Mouse (Mus musculus) bone marrow, adult 2 months (tissue): ENCODE data around the gene Pip4k2c. TPM values are rescaled to one million over a fixed set of nuclear protein-coding genes. Genes with fewer than 3 reads are reported as not detected.

Experiments used
- H3K27ac ChIP-seq: fragments of 200-500 bp; 2 replicates; pipeline ENCODE4 v1.5.1; 2012; ENCODE audit warnings: low read depth, mild to moderate bottlenecking, control low read depth, inconsistent platforms, low read length; ENCODE audit not compliant: control insufficient read depth, poor library complexity, insufficient read depth
- H3K4me1 ChIP-seq: fragments of 200-500 bp; 2 replicates; pipeline ENCODE4 v1.6.1; 2011; ENCODE audit warnings: low read length; ENCODE audit not compliant: control insufficient read depth, insufficient read depth
- H3K4me3 ChIP-seq: fragments of 200-500 bp; replicated peaks from 2 replicates; pipeline ENCODE3; 2011; ENCODE audit warnings: mild to moderate bottlenecking, low read depth, low read length, control low read depth; ENCODE audit not compliant: control insufficient read depth
- CTCF ChIP-seq: fragments of 200-500 bp; IDR thresholded peaks from 2 replicates; pipeline ENCODE4 v1.5.1; 2011; ENCODE audit warnings: low read length, control low read depth; ENCODE audit not compliant: control insufficient read depth, insufficient read depth
- POLR2A ChIP-seq: fragments of 200-500 bp; IDR thresholded peaks from 2 replicates; pipeline ENCODE4 v1.6.1; 2011; ENCODE audit warnings: low read depth, mild to moderate bottlenecking, control low read depth, low read length, borderline replicate concordance; ENCODE audit not compliant: control insufficient read depth
- WGBS: fragments of 180-500 bp; shearing (Covaris S2); methylation state at CpG from one replicate; pipeline ENCODE4 v1.1.7; 2018; 5-methylcytosine and 5-hydroxymethylcytosine counted together
- polyA plus RNA-seq: library from polyadenylated mRNA; stranded (reverse); fragments of >200 nt; gene quantifications from 2 replicates; pipeline ENCODE4 v1.2.4, GENCODE M21; 2011; ENCODE audit warnings: low replicate concordance; ENCODE audit not compliant: missing spikeins, insufficient read depth, insufficient read length

Pip4k2c gene
- 18.1 and 24.9 TPM in 2 replicates for polyA plus RNA-seq

DNA sequence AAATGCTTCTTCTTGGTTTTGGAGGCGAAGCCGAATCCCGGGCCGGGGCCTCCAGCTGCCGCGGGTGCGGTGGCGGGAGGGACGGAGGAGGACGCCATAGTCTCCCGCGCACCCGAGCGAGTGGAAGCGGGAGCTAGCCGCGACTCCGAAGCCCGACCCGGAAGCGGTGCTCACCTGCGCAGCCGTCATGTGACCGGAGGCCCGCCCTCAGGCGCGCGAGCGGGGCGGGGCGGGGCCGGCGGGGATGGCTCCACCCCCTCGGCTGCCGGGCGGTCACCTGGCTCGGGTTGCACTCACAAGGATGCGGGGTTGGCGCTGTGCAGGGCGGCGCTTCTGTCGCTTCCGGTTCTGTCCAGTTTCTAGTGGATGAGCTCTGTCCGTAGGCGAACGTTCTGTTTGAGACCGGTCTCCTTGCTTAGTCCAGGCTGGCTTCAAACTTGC lies at the start of gene Pip4k2c:
Gene Pip4k2c, minus strand, starts transcription at position 172 of the 441 bp plus-strand sequence.
- peak; percentile 80; the same call in 1 of the 2 replicates for TF ChIP-seq POLR2A
- TF ChIP-seq CTCF = no peak
- peak within 1 kb of the TSS; percentile 68 for H3K4me3 ChIP-seq
- no peaks in the 10 kb centered on the region; the same call in 1 of the 2 replicates for H3K4me1 ChIP-seq
- H3K27ac ChIP-seq = peak within 1 kb of the TSS; percentile 49
- WGBS = under 1% methylated on average over 47 of the region's 47 CpGs

- WGBS = 4% methylated on average over 8 of the region's 8 CpGs
- TF ChIP-seq POLR2A (no peak), CTCF (no peak)
Observed at GRCm38 (mm10) chr10:127258489-127258888, 47.1 kb upstream of the Pip4k2c start.

GRCm38 (mm10) chr10:127257790-127258189 lies 46.4 kb upstream of the Pip4k2c start:
- no peak overlapping the region for H3K4me3 ChIP-seq
- H3K27ac ChIP-seq = no peak overlapping the region
- H3K4me1 ChIP-seq = peaks cover 1% of the 10 kb centered on the region
- TF ChIP-seq CTCF = no peak
- TF ChIP-seq POLR2A = no peak
- WGBS = 61% methylated on average over 6 of the region's 6 CpGs

More at GRCm38 (mm10) chr10:127258489-127258888, 47.1 kb upstream of the Pip4k2c start:
- peaks cover 2% of the 10 kb centered on the region for H3K4me1 ChIP-seq
- no peak overlapping the region for H3K27ac ChIP-seq
- H3K4me3 ChIP-seq = no peak overlapping the region

GRCm38 (mm10) chr10:127255625-127256345 lies 44.4 kb upstream of the Pip4k2c start:
- TF ChIP-seq POLR2A = no peak
- TF ChIP-seq CTCF = no peak
- no peak overlapping the region for H3K27ac ChIP-seq
- H3K4me3 ChIP-seq = no peak overlapping the region
- 41% methylated on average over 14 of the region's 14 CpGs for WGBS
- no peaks in the 10 kb centered on the region for H3K4me1 ChIP-seq

GRCm38 (mm10) chr10:127250810-127251209 lies 39.4 kb upstream of the Pip4k2c start:
- WGBS = 9% methylated on average over 5 of the region's 5 CpGs
- H3K27ac ChIP-seq = no peak overlapping the region
- H3K4me3 ChIP-seq = no peak overlapping the region
- no peaks in the 10 kb centered on the region for H3K4me1 ChIP-seq
- TF ChIP-seq POLR2A = no peak
- TF ChIP-seq CTCF = no peak

- TF ChIP-seq POLR2A (no peak), CTCF (no peak)
- H3K4me1 ChIP-seq = no peaks in the 10 kb centered on the region
- 71% methylated on average over 18 of the region's 18 CpGs for WGBS
- no peak overlapping the region for H3K27ac ChIP-seq
- no peak overlapping the region for H3K4me3 ChIP-seq
Observed at GRCm38 (mm10) chr10:127238241-127238824, 26.9 kb upstream of the Pip4k2c start.

GRCm38 (mm10) chr10:127236541-127236940 lies 25.2 kb upstream of the Pip4k2c start:
- Histone ChIP-seq H3K4me3 (no peak overlapping the region), H3K27ac (no peak overlapping the region), H3K4me1 (no peaks in the 10 kb centered on the region)
- no peak for TF ChIP-seq CTCF
- TF ChIP-seq POLR2A = no peak
- 75% methylated on average over 9 of the region's 9 CpGs for whole genome bisulfite sequencing

DNA sequence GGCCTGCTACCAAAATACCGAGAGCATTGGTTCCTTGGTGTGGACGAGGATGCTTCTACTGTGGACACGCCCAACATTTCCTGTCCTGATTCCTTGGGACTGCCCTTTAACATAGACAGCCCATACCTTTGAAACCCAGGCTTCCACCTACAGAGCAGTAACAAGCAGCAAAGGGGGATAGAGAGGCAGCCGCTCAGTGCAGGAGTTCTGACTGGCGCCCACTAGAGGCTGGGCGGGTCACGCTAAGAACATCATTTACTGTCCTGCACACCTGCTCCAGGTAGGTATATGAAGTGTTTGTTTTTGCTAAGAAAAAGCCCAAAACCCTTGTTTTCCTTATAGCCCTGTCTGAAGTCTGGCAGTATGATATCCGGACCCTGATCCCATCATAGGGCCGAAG lies 21.8 kb upstream of the Pip4k2c start:
- Histone ChIP-seq H3K4me3 (no peak overlapping the region), H3K27ac (no peak overlapping the region), H3K4me1 (peaks cover 2% of the 10 kb centered on the region)
- 87% methylated on average over 9 of the region's 9 CpGs for WGBS
- TF ChIP-seq POLR2A (no peak), CTCF (peak; percentile 43; the same call in 1 of the 2 replicates)
